Mouse (Mus musculus) cerebellum, adult 18-20 months (tissue): Measurements from ENCODE around the gene Hspa1a.
"Not testable (repeated sequence)": the region's sequence is repeated elsewhere in the genome, so short reads cannot be mapped to it uniquely, and the experiment has no call there.

Source experiments
- DNase-seq, 2 experiments: peaks; one replicate each; pipeline ENCODE4 v3.0.0; 2021

The Hspa1a gene

DNA sequence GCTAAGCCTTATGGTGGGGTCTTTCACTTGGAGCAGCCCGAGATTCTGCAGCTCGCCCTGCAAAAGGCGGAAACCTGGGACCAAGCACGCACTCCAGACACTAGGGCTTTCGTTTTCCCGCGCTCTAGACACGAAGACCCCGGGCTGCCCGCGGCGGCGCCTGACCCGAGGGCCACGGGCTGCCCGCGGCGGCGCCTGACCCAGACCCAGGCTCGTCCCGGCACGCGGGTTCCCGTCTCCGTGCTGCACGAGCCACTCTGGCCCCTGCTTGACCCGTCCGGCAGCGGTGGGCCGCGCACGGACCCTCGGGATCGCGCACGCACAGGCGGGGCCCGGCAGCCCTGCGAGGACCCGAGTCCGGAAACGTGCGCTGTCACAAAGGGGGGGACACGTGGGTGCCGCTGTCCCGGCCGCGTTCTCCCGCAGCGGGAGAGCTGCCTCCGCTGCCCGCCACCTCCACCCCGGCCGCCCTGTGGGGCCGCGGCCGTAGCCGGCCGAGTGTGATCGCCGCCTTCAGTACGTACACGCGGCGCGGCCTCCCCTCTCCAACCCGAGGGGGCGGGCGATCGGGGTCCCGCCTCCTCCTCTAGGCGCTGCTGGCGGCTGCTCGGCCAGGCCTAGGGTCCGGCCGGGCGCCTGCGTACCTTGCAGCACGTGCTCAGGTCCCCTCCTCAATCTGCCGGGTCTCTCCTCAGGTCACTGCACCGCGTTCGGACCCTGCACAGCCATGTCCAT lies 28.9 kb upstream of the Hspa1a start, which contains the start of gene Vars:
Gene Vars (plus strand): TSS at position 271 of the 735 bp plus-strand sequence.
- DNase-seq, result peak; percentile 77 to 87

DNA sequence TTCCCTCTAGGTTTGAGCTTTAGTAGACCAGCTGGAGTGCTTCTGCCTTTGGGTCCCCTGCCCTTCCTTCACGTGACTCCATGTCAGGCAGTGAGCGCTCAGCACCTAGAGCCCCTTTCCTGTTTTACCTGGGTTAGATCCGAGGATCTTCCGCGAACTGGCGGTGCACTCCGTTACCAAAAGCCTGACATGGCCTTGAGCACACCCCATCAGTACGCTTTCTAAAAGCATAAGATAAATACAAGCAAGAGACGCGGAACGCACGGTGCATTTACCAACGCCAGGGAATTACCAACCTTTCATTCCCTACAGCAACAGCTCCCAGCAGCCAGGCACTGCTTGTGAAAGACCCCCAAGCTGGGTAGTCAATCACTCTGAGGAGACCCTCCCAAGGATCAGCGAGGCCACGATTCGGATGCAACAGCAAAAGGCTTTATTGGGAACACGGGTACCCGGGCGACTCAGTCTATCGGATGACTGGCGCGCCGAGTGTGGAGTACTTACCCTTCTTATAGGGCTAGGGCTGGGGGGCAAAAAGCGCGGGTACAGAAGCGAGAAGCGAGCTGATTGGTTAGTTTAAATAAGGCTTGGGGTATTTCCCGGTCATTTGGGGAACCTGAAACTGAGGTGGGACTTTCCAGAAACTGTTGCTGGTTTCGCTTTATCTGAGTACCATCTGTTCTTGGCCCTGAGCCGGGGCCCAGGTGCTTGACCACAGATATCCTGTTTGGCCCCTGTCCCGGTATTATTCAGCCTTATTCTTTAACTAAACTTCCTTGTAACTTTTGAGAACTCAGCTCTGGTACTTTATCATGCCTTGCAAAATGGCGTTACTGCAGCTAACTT lies 28.1 kb upstream of the Hspa1a start:
- DNase-seq, result not testable (repeated sequence)

DNA sequence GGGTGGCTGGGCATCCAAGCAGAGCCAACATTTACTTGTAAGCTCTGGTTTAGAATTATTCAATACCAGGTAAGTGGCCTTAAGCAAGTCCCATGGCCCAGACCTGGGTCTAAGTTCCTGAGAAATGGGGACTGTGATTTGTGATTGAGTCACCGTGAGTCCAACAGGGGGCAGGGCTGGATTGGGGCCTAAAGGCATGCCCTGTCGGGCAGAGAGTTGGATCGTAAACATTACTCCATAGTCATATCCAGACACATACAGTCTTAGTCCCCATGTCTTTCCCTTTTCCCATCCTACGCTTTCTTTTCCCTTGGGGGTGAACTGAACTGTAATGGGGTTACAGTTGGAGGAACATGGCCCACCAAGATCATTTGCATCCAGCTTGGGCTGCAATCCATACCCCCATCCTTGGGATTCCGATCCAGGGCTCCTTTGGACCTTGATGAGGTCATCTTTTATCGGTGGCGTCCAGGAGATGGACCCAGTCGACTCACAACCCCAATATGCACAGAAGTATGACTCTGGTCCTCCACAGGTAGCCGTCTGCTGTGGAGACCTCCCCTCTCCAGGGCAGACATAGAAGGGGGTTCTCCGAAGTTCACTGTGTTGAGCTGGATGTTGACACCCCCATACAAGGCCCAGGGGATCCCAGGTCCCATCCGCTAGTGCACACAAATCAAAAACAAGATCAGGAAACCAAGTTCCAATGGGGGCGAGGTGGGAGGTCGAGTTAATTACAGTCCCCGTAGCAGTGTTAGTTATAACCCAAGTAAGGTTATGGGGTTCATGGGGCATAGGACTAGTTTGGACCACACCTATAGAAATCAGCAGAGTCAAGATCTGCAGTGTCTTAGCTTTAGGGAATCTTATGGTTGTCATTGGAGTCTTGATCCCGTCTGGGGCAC lies 26.8 kb upstream of the Hspa1a start:
- no peak for DNase-seq

- DNase-seq, result no peak
Measured at GRCm38 (mm10) chr17:34997142-34997483, 25.2 kb upstream of the Hspa1a start.

DNA sequence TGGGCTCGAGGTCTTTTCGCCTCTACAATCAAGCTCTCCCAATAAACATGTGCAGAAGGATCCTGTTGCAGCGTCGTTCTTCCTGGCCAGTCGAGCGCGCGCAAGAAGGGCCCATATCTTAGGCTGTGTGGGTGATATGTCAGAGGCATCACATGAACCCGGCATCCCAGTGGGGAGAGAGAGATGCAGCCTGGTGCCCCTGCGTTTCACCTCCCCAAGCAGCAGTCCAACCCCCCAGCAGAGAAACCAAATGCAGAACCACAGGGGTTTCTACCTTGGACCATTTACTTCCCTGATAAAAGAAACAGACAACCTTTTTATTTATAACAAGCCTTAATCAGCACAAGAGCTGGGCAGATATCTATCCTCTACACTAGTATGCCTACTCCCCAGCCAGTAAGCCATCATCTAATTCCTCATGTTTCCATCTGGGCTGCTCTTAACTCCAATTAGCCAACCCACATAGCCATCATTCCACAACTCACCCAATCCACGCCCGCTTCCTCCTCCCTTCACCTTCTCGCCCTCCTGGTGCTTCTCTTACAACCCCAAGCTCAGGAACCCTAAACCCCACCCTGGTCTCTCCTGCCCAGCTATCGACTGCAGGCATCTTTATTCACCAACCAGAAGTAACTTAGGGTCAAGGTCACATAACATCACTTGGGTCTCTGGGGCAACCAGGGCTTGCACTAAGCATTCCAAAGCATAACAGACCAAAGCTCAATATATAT lies 24.6 kb upstream of the Hspa1a start:
- no peak for DNase-seq

- DNase-seq, result not testable (repeated sequence)
Measured at GRCm38 (mm10) chr17:34995927-34996326, 24.0 kb upstream of the Hspa1a start.

DNA sequence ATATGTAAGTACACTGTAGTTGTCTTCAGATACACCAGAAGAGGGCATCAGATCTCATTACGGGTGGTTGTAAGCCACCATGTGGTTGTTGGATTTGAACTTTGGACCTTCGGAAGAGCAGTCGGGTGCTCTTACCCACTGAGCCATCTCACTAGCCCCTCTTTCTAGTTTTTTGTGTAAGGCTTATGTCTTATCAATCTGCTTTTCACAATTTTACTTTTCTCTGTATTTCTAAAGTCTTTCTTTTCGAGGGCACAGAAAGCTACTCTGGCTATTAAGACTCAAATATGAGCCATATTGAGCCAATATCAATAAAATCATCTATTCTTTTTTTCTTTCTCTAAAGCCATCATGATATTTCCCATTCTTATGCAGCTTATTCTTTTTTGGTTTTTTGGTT lies 23.2 kb upstream of the Hspa1a start:
- DNase-seq, result not testable (repeated sequence)

GRCm38 (mm10) chr17:34994751-34995150 lies 22.8 kb upstream of the Hspa1a start:
- no peak for DNase-seq

DNA sequence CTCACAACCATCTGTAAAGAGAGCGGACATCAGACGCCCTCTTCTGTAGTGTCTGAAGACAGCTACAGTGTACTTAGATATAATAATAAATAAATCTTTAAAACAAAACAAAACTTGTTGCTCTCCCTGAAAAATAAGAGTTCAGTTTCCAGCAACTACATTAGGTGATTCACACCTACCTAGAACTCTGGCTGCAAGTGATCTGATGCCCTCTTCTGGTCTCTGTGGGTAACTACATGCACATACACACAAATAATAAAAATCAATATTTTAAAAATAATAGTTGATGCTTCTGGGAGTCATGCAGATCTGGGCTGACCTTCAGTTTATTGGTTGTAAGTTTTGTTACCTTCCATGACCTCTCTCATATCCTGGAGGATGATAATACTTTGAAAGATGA lies 12.3 kb upstream of the Hspa1a start:
- DNase-seq, result peak in 1 of 2 experiments; percentile 38

DNA sequence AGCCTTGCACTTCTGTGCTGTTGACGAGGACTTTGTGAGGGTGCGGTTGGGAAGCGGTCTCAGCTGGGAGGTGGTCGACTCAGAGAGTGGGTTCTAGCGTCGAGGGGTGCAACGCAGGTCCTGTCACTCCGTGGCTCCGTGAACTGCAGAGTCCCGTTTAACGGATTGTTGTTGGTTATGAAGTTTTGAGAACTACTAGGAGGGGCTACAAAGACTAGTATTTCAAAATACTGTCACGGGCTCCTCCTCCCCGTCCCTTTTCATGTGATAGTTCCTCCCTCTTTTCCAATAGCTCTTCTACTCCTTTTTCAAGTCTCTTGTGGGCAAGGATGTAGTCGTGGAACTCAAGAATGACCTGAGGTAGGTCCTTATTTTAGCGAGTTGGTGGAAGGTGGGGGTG lies 10.4 kb upstream of the Hspa1a start:
- no peak for DNase-seq

DNA sequence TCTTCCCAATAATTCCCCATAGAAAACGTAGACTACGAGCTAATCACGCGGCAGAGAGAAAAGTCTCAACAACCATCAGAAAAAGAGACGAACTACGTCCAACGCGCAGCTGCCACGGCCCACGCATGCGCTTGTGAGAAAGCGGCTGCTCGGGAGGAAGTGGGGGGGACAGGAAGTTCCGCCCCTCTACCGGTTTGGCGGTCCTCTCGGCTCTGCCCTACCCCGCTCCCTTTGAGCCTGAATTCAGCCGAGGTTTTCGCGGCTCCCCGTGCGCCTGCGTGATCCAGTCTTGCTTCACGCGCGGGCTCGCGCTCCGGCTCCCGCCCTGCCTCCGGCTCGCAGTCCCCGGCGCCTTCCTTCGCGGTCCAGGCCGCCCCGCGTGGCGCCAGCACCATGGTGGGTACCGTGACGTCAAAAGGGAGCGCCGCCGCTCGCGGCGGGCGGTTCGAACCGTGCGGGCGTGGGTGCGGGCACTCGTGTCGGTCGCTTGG lies 9.8 kb upstream of the Hspa1a start, which contains the start of gene Lsm2:
Gene Lsm2 (plus strand): TSS at position 173 of the 491 bp plus-strand sequence.
- DNase-seq, result peak; percentile 93 to 94

GRCm38 (mm10) chr17:34980655-34981054 lies 8.7 kb upstream of the Hspa1a start:
- DNase-seq, result peak; percentile 35 to 48

GRCm38 (mm10) chr17:34979631-34980030 lies 7.7 kb upstream of the Hspa1a start:
- DNase-seq, result no peak

- DNase-seq, result no peak
Measured at GRCm38 (mm10) chr17:34978239-34978638, 6.3 kb upstream of the Hspa1a start.

DNA sequence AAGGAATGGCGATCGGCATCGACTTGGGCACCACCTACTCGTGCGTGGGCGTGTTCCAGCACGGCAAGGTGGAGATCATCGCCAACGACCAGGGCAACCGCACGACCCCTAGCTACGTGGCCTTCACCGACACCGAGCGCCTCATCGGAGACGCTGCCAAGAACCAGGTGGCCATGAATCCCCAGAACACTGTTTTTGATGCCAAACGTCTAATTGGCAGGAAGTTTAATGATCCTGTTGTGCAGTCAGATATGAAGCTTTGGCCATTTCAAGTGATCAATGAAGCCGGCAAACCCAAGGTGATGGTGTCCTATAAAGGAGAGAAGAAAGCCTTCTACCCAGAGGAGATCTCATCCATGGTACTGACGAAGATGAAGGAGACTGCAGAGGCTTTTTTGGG lies 5.0 kb upstream of the Hspa1a start:
- DNase-seq, result no peak

DNA sequence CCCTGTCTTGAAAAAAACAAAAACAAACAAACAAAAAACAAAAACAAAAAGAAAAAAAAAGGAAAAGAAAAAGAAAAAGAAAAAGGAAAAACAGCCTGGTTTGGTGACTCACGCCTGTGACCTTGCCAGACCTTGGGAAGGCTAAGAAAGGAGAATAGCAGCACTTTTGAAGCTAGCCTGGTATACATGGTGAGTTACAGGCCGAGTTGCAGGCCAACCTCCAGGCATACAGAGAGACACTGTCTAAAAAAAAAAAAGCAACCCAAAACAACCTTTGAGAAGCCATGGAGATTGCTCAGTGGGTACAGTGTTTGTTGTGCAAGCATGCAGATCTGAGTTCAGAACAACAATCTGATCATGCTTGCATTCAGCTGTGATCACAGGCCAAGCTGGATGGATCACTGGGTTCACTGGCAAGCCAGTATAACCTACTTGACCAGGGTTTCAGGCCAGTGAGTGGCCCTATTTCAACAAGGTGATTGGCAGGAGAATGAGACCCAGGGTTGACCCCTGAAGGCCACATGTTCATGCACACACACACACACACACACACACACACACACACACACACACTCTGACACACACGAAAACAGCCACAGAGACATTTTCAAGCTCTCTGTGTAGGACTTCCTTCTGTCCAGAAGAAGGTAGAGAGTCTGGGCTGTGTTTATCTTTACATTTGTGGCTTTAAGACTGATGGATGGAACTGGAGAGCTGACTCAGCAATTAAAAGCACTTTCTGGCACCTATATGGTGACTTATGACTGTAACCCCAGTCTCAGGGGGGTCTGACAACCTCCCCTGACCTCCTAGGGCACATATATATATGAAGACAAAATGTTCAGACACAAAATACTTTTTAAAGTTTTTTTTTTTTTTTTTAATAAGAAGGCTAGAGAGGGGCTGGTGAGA lies 3.9 kb upstream of the Hspa1a start:
- DNase-seq, result no peak

DNA sequence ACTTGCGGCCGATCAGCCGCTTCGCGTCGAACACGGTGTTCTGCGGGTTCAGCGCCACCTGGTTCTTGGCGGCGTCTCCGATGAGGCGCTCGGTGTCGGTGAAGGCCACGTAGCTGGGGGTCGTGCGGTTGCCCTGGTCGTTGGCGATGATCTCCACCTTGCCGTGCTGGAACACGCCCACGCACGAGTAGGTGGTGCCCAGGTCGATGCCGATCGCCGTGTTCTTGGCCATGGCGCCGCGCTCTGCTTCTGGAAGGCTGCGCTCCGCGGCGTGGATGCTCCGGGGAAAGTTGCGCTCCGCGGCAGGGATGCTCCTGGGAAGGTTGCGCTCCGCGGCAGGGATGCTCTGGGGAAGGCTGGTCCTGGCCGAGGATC lies 275 bp downstream of the Hspa1a start:
- DNase-seq, result peak in 1 of 2 experiments; percentile 37

GRCm38 (mm10) chr17:34970850-34971249 lies 1.1 kb downstream of the Hspa1a start:
- DNase-seq, result not testable (repeated sequence)

DNA sequence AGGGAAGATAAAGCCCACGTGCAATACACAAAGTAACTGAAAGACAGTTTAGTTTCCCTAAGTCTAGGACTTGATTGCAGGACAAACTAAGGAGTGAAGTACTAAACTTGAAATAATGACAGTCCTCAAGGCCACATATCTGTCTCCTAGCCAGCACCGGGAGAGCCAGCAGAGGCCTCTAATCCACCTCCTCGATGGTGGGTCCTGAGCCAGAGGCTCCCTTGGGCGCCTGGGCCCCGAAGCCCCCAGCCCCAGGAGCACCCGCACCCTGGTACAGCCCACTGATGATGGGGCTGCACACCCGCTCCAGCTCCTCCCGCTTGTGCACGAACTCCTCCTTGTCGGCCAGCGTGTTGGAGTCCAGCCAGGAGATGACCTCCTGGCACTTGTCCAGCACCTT lies 2.1 kb downstream of the Hspa1a start, which contains the start of gene Gm20481:
Gene Gm20481 (plus strand): TSS at position 91 of the 400 bp plus-strand sequence.
- DNase-seq, result not testable (repeated sequence)

DNA sequence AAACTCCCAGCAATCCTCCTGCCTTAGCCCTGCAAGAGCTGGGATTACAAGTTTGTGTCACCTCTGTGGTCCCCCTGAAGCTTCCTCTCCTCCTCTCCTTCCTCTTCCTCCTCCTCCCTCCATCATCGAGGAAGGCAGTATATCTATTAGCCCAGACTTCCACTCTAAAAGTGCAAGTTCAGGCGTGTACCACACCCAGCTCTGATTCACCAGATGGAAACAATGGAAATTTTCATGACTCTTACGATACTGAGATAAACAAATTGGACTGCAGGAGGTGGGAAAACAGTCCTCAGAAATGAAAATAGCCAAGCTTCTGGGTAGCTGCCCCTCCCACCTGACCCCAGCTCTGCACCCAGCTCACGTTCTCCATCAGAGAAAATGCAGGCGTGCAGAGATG lies 6.3 kb downstream of the Hspa1a start:
- DNase-seq, result no peak

GRCm38 (mm10) chr17:34964640-34965049 lies 7.3 kb downstream of the Hspa1a start:
- no peak for DNase-seq
